Mouse (Mus musculus): ENCODE measurements around the gene R3hdm1. TPM values are rescaled to one million over a fixed set of nuclear protein-coding genes. Genes with fewer than 3 reads are reported as not detected.
"Not testable (repeated sequence)": the region's sequence is repeated elsewhere in the genome, so short reads cannot be mapped to it uniquely, and the experiment has no call there.

Gene R3hdm1
- polyA plus RNA-seq, 1 experiment from 2014 or later = 60.1 TPM

DNA sequence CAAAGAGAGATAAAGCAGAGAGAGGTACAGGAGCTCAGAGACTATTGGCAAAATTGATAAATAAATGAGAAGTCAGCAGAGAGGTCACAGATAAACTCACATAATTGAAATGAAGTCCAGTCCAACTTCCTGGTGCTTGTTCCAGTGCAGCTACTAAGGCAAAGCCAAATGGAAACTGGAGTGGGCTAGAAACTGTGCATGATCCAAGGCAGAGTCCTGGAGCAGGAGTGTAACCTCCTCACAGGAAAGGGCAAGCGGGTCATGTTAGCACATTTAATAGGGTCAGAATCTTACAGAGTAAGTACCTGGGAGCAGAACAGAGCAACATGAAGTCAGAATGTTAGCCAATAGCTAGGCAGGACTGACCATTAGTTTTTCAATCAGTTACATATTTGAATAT, 24.5 kb upstream of the R3hdm1 start:
- no peak overlapping the region for H3K4me3 ChIP-seq
- no peaks in the 10 kb centered on the region for H3K4me1 ChIP-seq

GRCm38 (mm10) chr1:128080936-128081696, 22.0 kb upstream of the R3hdm1 start:
- Histone ChIP-seq H3K4me3 (no peak overlapping the region), H3K36me3 (no peaks in the 10 kb centered on the region), H3K4me2 (no peak overlapping the region), H3K27ac (no peak overlapping the region), H3K27me3 (no peaks in the 10 kb centered on the region), H3K9ac (no peak overlapping the region), H3K4me1 (no peaks in the 10 kb centered on the region), H3K9me3 (no peaks in the 10 kb centered on the region)
- 87% methylated on average over 5 of the region's 5 CpGs for WGBS
- ATAC-seq (ENCODE audit: insufficient number of reproducible peaks, low FRiP score, low TSS enrichment, low read depth) = no peak

More for the DNA sequence above, 24.5 kb upstream of the R3hdm1 start:
- Histone ChIP-seq H3K9ac (no peak overlapping the region), H3K4me2 (no peak overlapping the region), H3K36me3 (no peaks in the 10 kb centered on the region), H3K27ac (no peak overlapping the region), H3K27me3 (no peaks in the 10 kb centered on the region), H3K9me3 (no peaks in the 10 kb centered on the region)
- WGBS = 97% methylated on average over 1 of the region's 1 CpGs
- ATAC-seq (ENCODE audit: insufficient number of reproducible peaks, low FRiP score, low TSS enrichment, low read depth) = no peak

DNA sequence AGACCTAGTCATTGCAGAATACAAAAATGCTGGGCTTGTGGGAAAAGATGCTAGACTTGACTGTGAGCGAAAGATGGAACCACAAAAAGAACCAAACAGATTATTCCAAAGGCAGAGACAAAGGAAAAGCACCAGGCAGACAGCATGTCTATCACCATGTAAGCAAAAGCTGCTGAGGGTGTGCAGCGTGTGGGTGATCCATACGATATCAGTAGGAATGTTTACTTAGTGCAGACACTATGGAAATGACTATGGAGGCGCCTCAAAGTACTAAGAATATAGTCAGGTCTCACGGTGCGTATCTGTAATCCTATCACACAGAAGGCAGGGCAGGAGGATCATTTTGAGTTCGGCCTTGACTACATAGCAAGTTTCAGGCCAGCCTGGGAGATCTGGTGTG, 21.2 kb upstream of the R3hdm1 start:
- 96% methylated on average over 7 of the region's 7 CpGs for WGBS
- Histone ChIP-seq H3K9me3 (no peaks in the 10 kb centered on the region), H3K9ac (no peak overlapping the region)

GRCm38 (mm10) chr1:128082800-128083199, 20.3 kb upstream of the R3hdm1 start:
- Histone ChIP-seq H3K9ac (no peak overlapping the region), H3K9me3 (no peaks in the 10 kb centered on the region), H3K4me2 (no peak overlapping the region), H3K36me3 (no peaks in the 10 kb centered on the region), H3K4me3 (no peak overlapping the region), H3K4me1 (no peaks in the 10 kb centered on the region), H3K27ac (no peak overlapping the region), H3K27me3 (no peaks in the 10 kb centered on the region)
- 82% methylated on average over 7 of the region's 7 CpGs for WGBS
- ATAC-seq (ENCODE audit: insufficient number of reproducible peaks, low FRiP score, low TSS enrichment, low read depth) = no peak

More for the DNA sequence above, 21.2 kb upstream of the R3hdm1 start:
- Histone ChIP-seq H3K27ac (no peak overlapping the region), H3K4me1 (no peaks in the 10 kb centered on the region), H3K4me2 (no peak overlapping the region), H3K4me3 (no peak overlapping the region), H3K27me3 (no peaks in the 10 kb centered on the region), H3K36me3 (no peaks in the 10 kb centered on the region)
- ATAC-seq (ENCODE audit: insufficient number of reproducible peaks, low FRiP score, low TSS enrichment, low read depth) = no peak

- peaks cover 9% of the 10 kb centered on the region; the same call in 1 of the 2 replicates for H3K36me3 ChIP-seq
- no peak for ATAC-seq (ENCODE audit: insufficient number of reproducible peaks, low FRiP score, low TSS enrichment, low read depth)
- H3K27ac ChIP-seq = no peak overlapping the region
- H3K4me2 ChIP-seq = no peak overlapping the region
- no peaks in the 10 kb centered on the region for H3K9me3 ChIP-seq
- 82% methylated on average over 2 of the region's 2 CpGs for WGBS
- H3K4me1 ChIP-seq = no peaks in the 10 kb centered on the region
- H3K27me3 ChIP-seq = no peaks in the 10 kb centered on the region
- no peak overlapping the region for H3K4me3 ChIP-seq
- no peak overlapping the region for H3K9ac ChIP-seq
Observed at GRCm38 (mm10) chr1:128094686-128095085, 8.4 kb upstream of the R3hdm1 start.

DNA sequence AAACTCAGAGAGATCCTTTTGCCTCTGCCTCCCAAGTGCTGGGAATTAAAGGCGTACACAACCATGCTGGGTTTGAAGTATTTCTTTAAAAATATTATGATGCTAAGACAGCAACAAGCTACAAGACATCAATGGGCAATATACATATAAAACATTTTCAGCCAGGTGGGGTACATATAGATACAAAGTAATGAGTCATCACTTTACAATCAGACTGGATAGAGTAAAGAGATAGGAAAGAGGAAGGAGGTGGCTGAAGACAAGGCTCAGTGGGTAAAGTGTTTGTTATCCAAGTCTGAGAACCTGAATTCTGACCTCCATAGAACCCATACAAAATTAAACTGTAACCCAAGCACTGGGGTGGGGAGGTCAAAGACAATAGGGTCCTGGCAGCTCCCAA, 4.8 kb upstream of the R3hdm1 start:
- Histone ChIP-seq H3K36me3 (no peaks in the 10 kb centered on the region), H3K4me2 (no peak overlapping the region), H3K27me3 (no peaks in the 10 kb centered on the region), H3K27ac (no peak overlapping the region), H3K4me3 (no peak overlapping the region), H3K4me1 (no peaks in the 10 kb centered on the region), H3K9me3 (no peaks in the 10 kb centered on the region), H3K9ac (no peak overlapping the region)
- ATAC-seq (ENCODE audit: insufficient number of reproducible peaks, low FRiP score, low TSS enrichment, low read depth) = no peak
- 100% methylated on average over 1 of the region's 1 CpGs for WGBS

DNA sequence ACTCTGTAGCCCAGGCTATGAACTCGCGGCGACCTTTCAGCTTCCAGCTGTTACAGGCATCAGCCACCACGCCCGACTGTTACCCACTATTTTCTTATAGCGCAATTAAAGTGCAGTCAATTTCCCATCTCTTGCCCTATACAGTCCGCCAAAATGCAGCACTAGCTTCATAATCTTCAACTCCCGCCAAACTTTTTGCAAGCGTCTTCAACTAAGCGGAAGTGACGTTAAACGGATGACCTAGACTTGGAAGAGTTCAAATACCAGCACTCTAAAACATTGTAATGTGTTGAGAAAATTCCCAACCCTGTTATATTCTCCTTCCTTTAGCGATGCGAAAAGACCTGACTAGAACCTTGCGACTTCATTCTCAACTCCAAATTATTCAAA, 855 bp upstream of the R3hdm1 start:
- peak; percentile 48; the same call in 1 of the 2 replicates for ATAC-seq (ENCODE audit: insufficient number of reproducible peaks, low FRiP score, low TSS enrichment, low read depth)
- H3K27ac ChIP-seq = peak overlapping the region; percentile 91
- H3K4me1 ChIP-seq = peaks cover 5% of the 10 kb centered on the region
- H3K36me3 ChIP-seq = no peaks in the 10 kb centered on the region
- no peaks in the 10 kb centered on the region for H3K27me3 ChIP-seq
- peak overlapping the region; percentile 54 for H3K4me2 ChIP-seq
- 0 out of 2 replicates have a peak overlapping the region, but pooled peaks have one; percentile 28 for H3K9ac ChIP-seq
- WGBS = under 1% methylated on average over 15 of the region's 15 CpGs
- H3K9me3 ChIP-seq = no peaks in the 10 kb centered on the region
- peak overlapping the region; percentile 94 for H3K4me3 ChIP-seq

- Histone ChIP-seq H3K36me3 (no peaks in the 10 kb centered on the region), H3K27ac (peak overlapping the region; percentile 89), H3K4me1 (peaks cover 5% of the 10 kb centered on the region), H3K9me3 (no peaks in the 10 kb centered on the region), H3K4me2 (peak overlapping the region; percentile 69), H3K4me3 (peak overlapping the region; percentile 94), H3K9ac (peak overlapping the region; percentile 84), H3K27me3 (no peaks in the 10 kb centered on the region)
- ATAC-seq (ENCODE audit: insufficient number of reproducible peaks, low FRiP score, low TSS enrichment, low read depth) = peak; percentile 26
- WGBS = 0% methylated on average over 42 of the region's 47 CpGs
Observed at GRCm38 (mm10) chr1:128103520-128104088, 503 bp downstream of the R3hdm1 start.

GRCm38 (mm10) chr1:128120913-128121627, 18.0 kb downstream of the R3hdm1 start:
- ATAC-seq (ENCODE audit: insufficient number of reproducible peaks, low FRiP score, low TSS enrichment, low read depth) = no peak
- H3K9me3 ChIP-seq = no peaks in the 10 kb centered on the region
- 92% methylated on average over 4 of the region's 4 CpGs for WGBS
- H3K4me3 ChIP-seq = no peak overlapping the region
- no peak overlapping the region for H3K27ac ChIP-seq
- no peak overlapping the region for H3K4me2 ChIP-seq
- H3K36me3 ChIP-seq = peaks cover 2% of the 10 kb centered on the region; the same call in 1 of the 2 replicates
- H3K27me3 ChIP-seq = no peaks in the 10 kb centered on the region
- no peak overlapping the region for H3K9ac ChIP-seq
- no peaks in the 10 kb centered on the region for H3K4me1 ChIP-seq

DNA sequence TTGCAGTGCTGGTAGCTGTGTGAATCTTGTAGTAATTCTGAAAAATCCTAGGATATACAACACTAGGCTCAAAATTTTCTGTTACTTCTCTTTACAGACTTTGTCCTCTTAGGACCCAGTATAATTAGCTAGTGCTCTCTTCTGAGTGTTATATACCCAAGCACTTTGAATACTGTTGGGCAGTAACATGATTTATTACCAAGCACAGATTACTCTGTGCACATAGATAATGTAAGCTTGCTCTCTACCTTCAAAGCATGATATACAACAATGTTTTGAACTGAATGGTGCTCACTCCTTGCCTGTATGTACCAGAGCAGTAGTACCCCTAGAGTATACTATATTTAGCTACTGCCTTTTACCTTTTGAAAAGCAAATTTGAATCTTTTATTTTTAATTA, 33.1 kb downstream of the R3hdm1 start:
- not testable (repeated sequence) for H3K27me3 ChIP-seq; H3K4me2 ChIP-seq; H3K4me3 ChIP-seq; H3K36me3 ChIP-seq; H3K9me3 ChIP-seq; H3K27ac ChIP-seq; H3K9ac ChIP-seq; ATAC-seq (ENCODE audit: insufficient number of reproducible peaks, low FRiP score, low TSS enrichment, low read depth); H3K4me1 ChIP-seq

GRCm38 (mm10) chr1:128141039-128141438, 37.9 kb downstream of the R3hdm1 start:
- Histone ChIP-seq H3K36me3 (no peaks in the 10 kb centered on the region), H3K9me3 (no peaks in the 10 kb centered on the region), H3K9ac (no peak overlapping the region), H3K4me2 (no peak overlapping the region), H3K27ac (no peak overlapping the region), H3K27me3 (no peaks in the 10 kb centered on the region), H3K4me1 (no peaks in the 10 kb centered on the region), H3K4me3 (no peak overlapping the region)
- no peak for ATAC-seq (ENCODE audit: insufficient number of reproducible peaks, low FRiP score, low TSS enrichment, low read depth)

DNA sequence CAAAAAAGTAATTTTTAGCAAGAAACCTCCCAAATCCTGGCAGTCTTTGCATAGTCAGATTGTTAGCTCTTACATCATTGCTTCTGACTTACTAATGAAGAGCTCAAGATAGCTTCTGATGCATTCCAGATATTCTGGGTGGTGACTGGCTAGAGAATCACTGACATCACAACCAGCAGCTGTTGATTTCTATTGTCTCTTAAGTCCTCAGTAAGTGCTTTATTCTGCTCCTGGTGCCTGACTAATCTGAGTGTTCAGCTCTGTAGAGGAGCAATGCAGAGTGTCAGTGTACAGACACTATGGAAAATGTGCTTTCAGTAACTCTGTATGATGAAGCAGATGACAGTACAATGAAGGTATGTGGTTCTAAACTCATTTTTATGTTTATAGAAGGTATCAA, 38.6 kb downstream of the R3hdm1 start:
- no peak for ATAC-seq (ENCODE audit: insufficient number of reproducible peaks, low FRiP score, low TSS enrichment, low read depth)
- Histone ChIP-seq H3K4me3 (no peak overlapping the region), H3K9ac (no peak overlapping the region), H3K27ac (no peak overlapping the region), H3K9me3 (no peaks in the 10 kb centered on the region), H3K27me3 (no peaks in the 10 kb centered on the region), H3K4me2 (no peak overlapping the region), H3K36me3 (no peaks in the 10 kb centered on the region), H3K4me1 (no peaks in the 10 kb centered on the region)
